Mouse (Mus musculus): ENCODE results near the gene Pard3. TPM values are rescaled to one million over a fixed set of nuclear protein-coding genes. Genes with fewer than 3 reads are reported as not detected.

Pard3 gene
- polyA plus RNA-seq, 1 experiment, result 13.2 TPM

- Histone ChIP-seq H3K27ac (ENCODE audit: insufficient read depth, low read length) (no peak overlapping the region), H3K4me3 (replicated peaks; ENCODE audit: insufficient read depth, low read depth, low read length) (no peak overlapping the region), H3K27me3 (ENCODE audit: control insufficient read depth, insufficient read depth, low read length) (no peaks in the 10 kb centered on the region; the same call in 1 of the 2 replicates), H3K4me1 (ENCODE audit: control insufficient read depth, insufficient read depth, low read length) (no peaks in the 10 kb centered on the region)
- TF ChIP-seq CTCF (IDR thresholded peaks at IDR 0.05; ENCODE audit: borderline replicate concordance, insufficient read depth, low read depth, low read length) (no peak), POLR2A (IDR thresholded peaks at IDR 0.05; ENCODE audit: borderline replicate concordance, insufficient read depth, low read length) (no peak)
- 94% methylated on average over 1 of the region's 1 CpGs for WGBS
- no peak for DNase-seq
Measured at GRCm38 (mm10) chr8:127099439-127100090, 35.9 kb downstream of the Pard3 start.

GRCm38 (mm10) chr8:127103256-127103655, 39.6 kb downstream of the Pard3 start:
- 85% methylated on average over 5 of the region's 5 CpGs for WGBS
- H3K4me3 ChIP-seq (replicated peaks; ENCODE audit: insufficient read depth, low read depth, low read length), result no peak overlapping the region
- no peaks in the 10 kb centered on the region for H3K27me3 ChIP-seq (ENCODE audit: control insufficient read depth, insufficient read depth, low read length)
- no peak for DNase-seq
- H3K4me1 ChIP-seq (ENCODE audit: control insufficient read depth, insufficient read depth, low read length), result peaks cover 4% of the 10 kb centered on the region; the same call in 1 of the 2 replicates
- TF ChIP-seq CTCF (IDR thresholded peaks at IDR 0.05; ENCODE audit: borderline replicate concordance, insufficient read depth, low read depth, low read length) (no peak), POLR2A (IDR thresholded peaks at IDR 0.05; ENCODE audit: borderline replicate concordance, insufficient read depth, low read length) (no peak)
- H3K27ac ChIP-seq (ENCODE audit: insufficient read depth, low read length), result no peak overlapping the region

- H3K27me3 ChIP-seq (ENCODE audit: control insufficient read depth, insufficient read depth, low read length), result no peaks in the 10 kb centered on the region
- TF ChIP-seq CTCF (IDR thresholded peaks at IDR 0.05; ENCODE audit: borderline replicate concordance, insufficient read depth, low read depth, low read length), result no peak
- no peak for TF ChIP-seq POLR2A (IDR thresholded peaks at IDR 0.05; ENCODE audit: borderline replicate concordance, insufficient read depth, low read length)
- no peak for DNase-seq
- WGBS, result 97% methylated on average over 2 of the region's 2 CpGs
- no peak overlapping the region for H3K4me3 ChIP-seq (replicated peaks; ENCODE audit: insufficient read depth, low read depth, low read length)
- H3K4me1 ChIP-seq (ENCODE audit: control insufficient read depth, insufficient read depth, low read length), result peaks cover 7% of the 10 kb centered on the region; the same call in 1 of the 2 replicates
- no peak overlapping the region for H3K27ac ChIP-seq (ENCODE audit: insufficient read depth, low read length)
Measured at GRCm38 (mm10) chr8:127104616-127105015, 40.9 kb downstream of the Pard3 start.

GRCm38 (mm10) chr8:127107928-127108327, 44.2 kb downstream of the Pard3 start:
- H3K4me3 ChIP-seq (replicated peaks; ENCODE audit: insufficient read depth, low read depth, low read length), result no peak overlapping the region
- H3K27me3 ChIP-seq (ENCODE audit: control insufficient read depth, insufficient read depth, low read length), result no peaks in the 10 kb centered on the region; the same call in 1 of the 2 replicates
- H3K27ac ChIP-seq (ENCODE audit: insufficient read depth, low read length), result no peak overlapping the region
- TF ChIP-seq CTCF (IDR thresholded peaks at IDR 0.05; ENCODE audit: borderline replicate concordance, insufficient read depth, low read depth, low read length), result no peak
- TF ChIP-seq POLR2A (IDR thresholded peaks at IDR 0.05; ENCODE audit: borderline replicate concordance, insufficient read depth, low read length), result no peak
- peaks cover 7% of the 10 kb centered on the region for H3K4me1 ChIP-seq (ENCODE audit: control insufficient read depth, insufficient read depth, low read length)
- 2% methylated on average over 3 of the region's 3 CpGs for WGBS
- peak; percentile 91 to 97 for DNase-seq

- no peaks in the 10 kb centered on the region; the same call in 1 of the 2 replicates for H3K27me3 ChIP-seq (ENCODE audit: control insufficient read depth, insufficient read depth, low read length)
- 98% methylated on average over 5 of the region's 5 CpGs for whole genome bisulfite sequencing
- no peak overlapping the region for H3K4me3 ChIP-seq (replicated peaks; ENCODE audit: insufficient read depth, low read depth, low read length)
- DNase-seq, result no peak
- TF ChIP-seq POLR2A (IDR thresholded peaks at IDR 0.05; ENCODE audit: borderline replicate concordance, insufficient read depth, low read length) (no peak), CTCF (IDR thresholded peaks at IDR 0.05; ENCODE audit: borderline replicate concordance, insufficient read depth, low read depth, low read length) (no peak)
- peaks cover 3% of the 10 kb centered on the region for H3K4me1 ChIP-seq (ENCODE audit: control insufficient read depth, insufficient read depth, low read length)
- H3K27ac ChIP-seq (ENCODE audit: insufficient read depth, low read length), result no peak overlapping the region
Measured at GRCm38 (mm10) chr8:127113209-127113608, 49.5 kb downstream of the Pard3 start.

- Histone ChIP-seq H3K27me3 (ENCODE audit: control insufficient read depth, insufficient read depth, low read length) (no peaks in the 10 kb centered on the region; the same call in 1 of the 2 replicates), H3K4me1 (ENCODE audit: control insufficient read depth, insufficient read depth, low read length) (peaks cover 5% of the 10 kb centered on the region), H3K4me3 (replicated peaks; ENCODE audit: insufficient read depth, low read depth, low read length) (no peak overlapping the region), H3K27ac (ENCODE audit: insufficient read depth, low read length) (no peak overlapping the region)
- DNase-seq, result no peak
- WGBS, result 98% methylated on average over 3 of the region's 3 CpGs
- TF ChIP-seq POLR2A (IDR thresholded peaks at IDR 0.05; ENCODE audit: borderline replicate concordance, insufficient read depth, low read length), result no peak
Measured at GRCm38 (mm10) chr8:127115837-127116236, 52.1 kb downstream of the Pard3 start.

- DNase-seq, result peak; percentile 28 to 31
- Histone ChIP-seq H3K27ac (ENCODE audit: insufficient read depth, low read length) (no peak overlapping the region), H3K27me3 (ENCODE audit: control insufficient read depth, insufficient read depth, low read length) (no peaks in the 10 kb centered on the region; the same call in 1 of the 2 replicates), H3K4me1 (ENCODE audit: control insufficient read depth, insufficient read depth, low read length) (peaks cover 5% of the 10 kb centered on the region), H3K4me3 (replicated peaks; ENCODE audit: insufficient read depth, low read depth, low read length) (no peak overlapping the region)
- no peak for TF ChIP-seq POLR2A (IDR thresholded peaks at IDR 0.05; ENCODE audit: borderline replicate concordance, insufficient read depth, low read length)
- TF ChIP-seq CTCF (IDR thresholded peaks at IDR 0.05; ENCODE audit: borderline replicate concordance, insufficient read depth, low read depth, low read length), result no peak
- WGBS, result 19% methylated on average over 11 of the region's 11 CpGs
Measured at GRCm38 (mm10) chr8:127118373-127118861, 54.7 kb downstream of the Pard3 start.

- Histone ChIP-seq H3K4me1 (ENCODE audit: control insufficient read depth, insufficient read depth, low read length) (peaks cover 4% of the 10 kb centered on the region), H3K4me3 (replicated peaks; ENCODE audit: insufficient read depth, low read depth, low read length) (no peak overlapping the region), H3K27me3 (ENCODE audit: control insufficient read depth, insufficient read depth, low read length) (peaks cover 1% of the 10 kb centered on the region; the same call in 1 of the 2 replicates), H3K27ac (ENCODE audit: insufficient read depth, low read length) (no peak overlapping the region)
- DNase-seq, result no peak
- TF ChIP-seq POLR2A (IDR thresholded peaks at IDR 0.05; ENCODE audit: borderline replicate concordance, insufficient read depth, low read length) (no peak), CTCF (IDR thresholded peaks at IDR 0.05; ENCODE audit: borderline replicate concordance, insufficient read depth, low read depth, low read length) (no peak)
- 98% methylated on average over 3 of the region's 3 CpGs for whole genome bisulfite sequencing
Measured at GRCm38 (mm10) chr8:127123391-127123790, 59.7 kb downstream of the Pard3 start.

All from cerebellum, adult 2 months (tissue).